Mouse (Mus musculus) small intestine, adult 2 months (tissue): Measurements from ENCODE around the gene Slc6a16. TPM values are rescaled to one million over a fixed set of nuclear protein-coding genes. Genes with fewer than 3 reads are reported as not detected.

Experiments
- H3K27ac ChIP-seq: fragments of 200-500 bp; 2 replicates; pipeline ENCODE4 v1.5.1; 2012; ENCODE audit warnings: low read depth, low read length, control low read depth, inconsistent platforms; ENCODE audit not compliant: insufficient read depth
- H3K27me3 ChIP-seq: fragments of 200-500 bp; 2 replicates; pipeline ENCODE4 v1.6.1; 2012; ENCODE audit warnings: mild to moderate bottlenecking, moderate library complexity, low read length, inconsistent platforms; ENCODE audit not compliant: control insufficient read depth, insufficient read depth
- H3K36me3 ChIP-seq: fragments of 200-500 bp; 2 replicates; pipeline ENCODE4 v1.6.1; 2012; ENCODE audit warnings: mild to moderate bottlenecking, low read length, control low read depth, inconsistent platforms; ENCODE audit not compliant: control insufficient read depth, insufficient read depth
- H3K4me1 ChIP-seq: fragments of 200-500 bp; 2 replicates; pipeline ENCODE4 v1.6.1; 2012; ENCODE audit warnings: low read length, inconsistent platforms, mixed read lengths; ENCODE audit not compliant: control insufficient read depth, insufficient read depth, insufficient read length
- H3K4me3 ChIP-seq: fragments of 200-500 bp; 2 replicates; pipeline ENCODE4 v1.5.1; 2012; ENCODE audit warnings: low read depth, mild to moderate bottlenecking, control low read depth, inconsistent platforms, low read length, moderate library complexity
- CTCF ChIP-seq: fragments of 200-500 bp; IDR thresholded peaks from 2 replicates; pipeline ENCODE4 v1.5.1; 2012; ENCODE audit warnings: low read depth, mild to moderate bottlenecking, control low read depth, inconsistent platforms, low read length, moderate library complexity, mixed read lengths; ENCODE audit not compliant: insufficient replicate concordance, insufficient read length; ENCODE audit errors: extremely low read depth
- POLR2A ChIP-seq: fragments of 200-500 bp; IDR thresholded peaks from 2 replicates; pipeline ENCODE4 v1.6.1; 2012; ENCODE audit warnings: low read depth, mild to moderate bottlenecking, control low read depth, inconsistent platforms, low read length, moderate library complexity
- WGBS: fragments of 180-500 bp; shearing (Covaris S2); methylation state at CpG from one replicate; pipeline ENCODE4 v1.1.7; 2018; 5-methylcytosine and 5-hydroxymethylcytosine counted together
- polyA plus RNA-seq: library from polyadenylated mRNA; depleted of rRNA; stranded (reverse); fragments of >200 nt; gene quantifications from 2 replicates; pipeline ENCODE4 v1.2.3, GENCODE M21; 2012; rRNA removed

Gene Slc6a16
- polyA plus RNA-seq: not detected in 2 replicates

DNA sequence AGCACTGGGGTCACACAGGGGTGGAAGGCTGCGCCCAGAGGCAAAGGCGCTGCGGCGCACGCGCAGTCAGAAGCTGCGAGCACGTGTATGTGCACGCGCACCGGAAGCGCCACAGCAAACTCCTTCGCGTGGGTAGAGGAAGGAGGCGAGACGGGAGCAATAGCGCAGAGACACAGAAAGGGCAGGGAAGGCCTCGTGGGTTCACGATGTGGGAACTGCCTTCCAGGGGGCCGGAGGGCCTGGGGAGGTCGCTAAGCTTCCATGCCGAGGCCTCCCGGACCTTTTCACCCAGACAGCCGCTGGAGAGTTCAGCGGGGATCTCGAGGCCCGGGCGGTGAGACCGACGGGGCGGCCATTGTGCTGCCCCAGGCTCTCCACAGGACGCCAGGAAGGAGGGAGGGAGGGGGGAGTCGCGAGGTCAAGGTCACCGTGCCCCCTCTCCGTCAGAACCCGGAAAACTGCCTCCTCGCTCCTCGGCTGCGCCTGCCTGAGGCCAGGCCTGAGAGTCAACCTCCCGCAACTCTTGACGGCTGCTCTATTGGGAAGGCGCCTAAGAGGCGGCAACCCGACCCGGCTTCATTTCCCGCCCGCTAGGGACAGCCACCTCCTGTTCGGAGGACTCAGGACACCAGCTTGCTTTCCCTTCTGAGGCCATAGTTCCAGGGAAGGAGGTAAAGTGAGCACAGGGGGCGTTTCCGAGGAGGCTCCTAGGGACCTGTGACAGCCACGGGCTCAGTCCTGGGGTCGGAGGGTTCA, at the start of gene Slc6a16:
Gene Slc6a16, plus strand, starts transcription at position 453 of the 756 bp plus-strand sequence.
- Histone ChIP-seq H3K27ac (no peak within 1 kb of the TSS), H3K4me1 (peaks cover 6% of the 10 kb centered on the region), H3K4me3 (peak within 1 kb of the TSS; percentile 23; the same call in 1 of the 2 replicates), H3K27me3 (peaks cover 5% of the 10 kb centered on the region; the same call in 1 of the 2 replicates), H3K36me3 (no peaks in the 10 kb centered on the region)
- TF ChIP-seq CTCF (no peak), POLR2A (no peak)
- 35% methylated on average over 53 of the region's 53 CpGs for WGBS

DNA sequence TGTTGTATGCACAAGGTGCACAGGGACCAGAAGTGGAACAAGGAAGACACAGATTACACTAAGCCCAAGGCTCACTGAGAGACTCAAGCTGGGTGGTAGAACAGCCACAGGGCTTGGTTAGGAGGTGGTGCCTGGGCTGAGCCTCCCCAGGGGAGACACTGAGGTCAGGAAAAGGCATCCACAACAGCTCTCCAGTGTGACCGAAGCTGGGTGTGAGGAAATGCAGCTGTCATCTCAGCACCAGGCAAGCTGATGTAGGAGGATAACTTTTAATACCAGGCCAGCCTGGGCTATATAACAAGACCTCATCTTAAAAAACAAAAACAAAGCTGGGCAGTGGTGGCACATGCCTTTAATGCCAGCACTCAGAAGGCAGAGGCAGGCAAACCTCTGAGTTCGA, 49.7 kb upstream of the Slc6a16 start:
- Histone ChIP-seq H3K4me3 (no peak overlapping the region), H3K27ac (no peak overlapping the region), H3K27me3 (0 out of 2 replicates have a peak, but pooled peaks cover 3% of the 10 kb centered on the region), H3K4me1 (no peaks in the 10 kb centered on the region), H3K36me3 (no peaks in the 10 kb centered on the region)
- 56% methylated on average over 2 of the region's 2 CpGs for WGBS
- TF ChIP-seq CTCF (no peak), POLR2A (no peak)

DNA sequence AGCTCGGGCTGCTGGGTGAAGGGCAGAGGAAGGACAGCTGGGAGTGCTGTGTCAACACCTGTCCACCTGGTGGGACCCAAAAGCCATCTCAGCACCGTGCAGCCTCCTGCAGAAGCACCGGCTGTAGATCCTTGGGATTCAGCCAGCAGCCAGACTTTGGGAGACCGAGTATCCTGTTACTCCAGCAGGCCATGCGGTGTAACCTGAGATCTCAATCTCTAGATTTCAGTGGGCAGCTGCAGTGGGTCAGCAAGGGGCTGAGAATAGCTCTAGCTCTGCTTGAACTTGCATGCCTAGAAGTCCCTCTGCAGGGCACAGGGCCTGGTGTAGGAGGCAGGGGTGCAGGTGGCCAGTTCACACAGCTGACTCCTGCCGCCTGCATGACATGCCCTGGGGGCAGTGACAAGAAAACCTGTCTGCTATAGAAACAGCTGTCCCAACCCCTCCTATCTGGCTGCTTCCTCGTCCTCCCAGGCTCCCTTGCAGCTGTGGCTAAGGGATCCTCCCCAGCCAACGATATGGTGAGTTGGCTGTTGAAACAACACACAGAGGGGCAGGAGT, 49.0 kb upstream of the Slc6a16 start:
- TF ChIP-seq POLR2A (no peak), CTCF (no peak)
- no peaks in the 10 kb centered on the region for H3K36me3 ChIP-seq
- H3K27me3 ChIP-seq: 0 out of 2 replicates have a peak, but pooled peaks cover 3% of the 10 kb centered on the region
- WGBS: 24% methylated on average over 8 of the region's 8 CpGs
- no peaks in the 10 kb centered on the region for H3K4me1 ChIP-seq
- H3K27ac ChIP-seq: no peak overlapping the region
- no peak overlapping the region for H3K4me3 ChIP-seq

DNA sequence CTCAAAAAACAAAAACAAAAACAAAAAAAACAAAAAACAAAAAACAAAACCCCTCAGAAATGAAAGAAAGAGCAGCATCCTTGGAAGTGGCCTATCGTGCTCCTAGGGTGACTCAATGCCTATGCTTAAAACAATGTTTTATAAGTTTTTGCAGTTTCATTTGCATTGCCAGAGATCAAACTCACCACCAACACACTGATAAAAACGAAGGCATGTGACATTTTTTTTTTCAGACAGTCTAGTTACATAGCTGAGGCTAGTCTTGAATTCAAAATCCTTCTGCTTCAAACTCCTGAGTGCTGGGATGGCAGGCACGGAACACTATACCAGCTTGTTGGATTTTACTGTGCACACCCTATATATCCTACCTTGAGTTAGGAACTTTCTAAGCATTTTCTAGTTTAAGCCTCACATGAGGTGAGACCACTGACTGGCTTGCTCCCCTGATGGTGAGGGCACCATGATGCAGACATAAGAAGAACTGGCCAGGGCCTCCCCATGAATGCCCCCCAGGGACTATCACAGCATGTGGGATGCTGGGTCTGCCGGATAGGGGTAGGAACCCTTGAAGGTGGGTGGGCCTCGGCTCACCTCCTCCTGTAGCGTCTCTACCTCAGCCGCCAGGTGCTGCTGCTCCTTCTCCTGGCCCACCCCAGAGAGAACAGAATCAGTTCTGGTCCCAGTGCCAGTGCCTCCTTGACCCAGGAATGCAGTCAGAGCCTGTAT, 48.1 kb upstream of the Slc6a16 start:
- Histone ChIP-seq H3K4me3 (no peak overlapping the region), H3K36me3 (no peaks in the 10 kb centered on the region), H3K27me3 (0 out of 2 replicates have a peak, but pooled peaks cover 3% of the 10 kb centered on the region), H3K27ac (no peak overlapping the region), H3K4me1 (no peaks in the 10 kb centered on the region)
- no peak for TF ChIP-seq CTCF
- no peak for TF ChIP-seq POLR2A
- WGBS: 84% methylated on average over 7 of the region's 7 CpGs

DNA sequence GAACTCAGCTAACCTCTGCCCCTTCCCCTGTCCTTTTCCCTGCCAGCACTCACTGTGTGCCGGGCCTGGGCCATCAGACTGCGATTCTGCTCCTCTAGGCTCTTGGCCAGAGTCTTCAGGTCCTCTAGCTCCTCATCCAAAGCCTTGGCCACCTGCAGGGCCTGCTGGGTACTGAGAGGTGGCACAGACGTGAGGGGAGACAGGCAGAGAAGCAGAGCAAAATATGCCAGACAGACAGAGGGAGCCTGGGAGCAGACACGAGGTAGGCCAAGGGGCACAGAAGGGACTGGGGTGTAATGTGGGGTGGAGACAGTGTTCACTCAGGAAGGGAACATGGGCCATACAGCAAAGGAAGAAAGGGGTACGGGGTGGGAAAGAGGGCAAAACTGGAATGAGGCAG, 47.5 kb upstream of the Slc6a16 start:
- Histone ChIP-seq H3K27ac (no peak overlapping the region), H3K4me1 (no peaks in the 10 kb centered on the region), H3K27me3 (0 out of 2 replicates have a peak, but pooled peaks cover 3% of the 10 kb centered on the region), H3K36me3 (no peaks in the 10 kb centered on the region), H3K4me3 (no peak overlapping the region)
- no peak for TF ChIP-seq POLR2A
- no peak for TF ChIP-seq CTCF
- WGBS: 61% methylated on average over 5 of the region's 5 CpGs

DNA sequence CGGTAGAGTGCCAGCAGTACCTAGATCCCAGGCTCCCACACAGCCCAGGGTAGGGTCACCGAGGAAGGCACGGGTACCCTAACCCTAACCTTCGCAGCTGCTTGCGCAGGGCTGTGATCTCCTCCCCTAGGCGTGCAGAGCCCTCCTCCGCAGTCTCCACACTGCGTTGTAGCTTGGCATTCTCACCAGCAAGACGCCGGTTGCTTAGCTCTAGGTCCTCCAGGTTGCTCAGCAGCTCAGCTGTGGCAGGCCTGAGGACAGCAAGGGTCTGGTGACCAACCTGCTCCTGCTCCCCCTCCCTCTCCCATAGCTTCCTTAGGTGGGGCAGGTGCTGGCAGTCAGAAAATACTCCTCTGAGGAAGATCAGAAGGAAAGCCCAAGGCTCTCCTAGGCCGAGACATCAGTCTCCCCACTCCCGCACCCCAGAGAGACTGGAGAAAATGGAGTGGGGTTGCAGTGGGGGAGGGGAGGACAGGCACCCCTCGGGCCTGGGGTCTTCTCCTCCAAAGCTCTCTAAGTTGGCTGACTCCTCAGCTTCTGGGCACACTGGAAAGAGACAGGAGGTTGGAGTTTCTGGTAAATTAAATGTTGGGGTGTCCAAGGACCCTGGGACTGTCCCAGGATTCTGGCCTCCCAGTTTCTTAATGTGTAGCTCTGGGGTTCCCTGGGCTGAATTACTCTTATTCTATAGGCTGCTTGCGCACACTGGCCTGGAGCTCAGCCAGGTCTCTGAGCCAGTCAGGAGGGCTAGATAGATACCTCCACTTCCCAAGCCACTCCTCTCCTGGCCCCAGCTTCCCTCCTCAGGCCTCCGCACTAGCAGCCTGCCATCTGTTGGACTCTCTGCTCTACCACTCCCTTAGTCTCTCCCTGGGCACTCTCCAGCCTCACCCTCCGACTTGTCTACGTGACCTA, 46.8 kb upstream of the Slc6a16 start:
- Histone ChIP-seq H3K36me3 (no peaks in the 10 kb centered on the region), H3K4me3 (no peak overlapping the region), H3K27me3 (0 out of 2 replicates have a peak, but pooled peaks cover 3% of the 10 kb centered on the region), H3K4me1 (no peaks in the 10 kb centered on the region), H3K27ac (no peak overlapping the region)
- 68% methylated on average over 17 of the region's 17 CpGs for WGBS
- TF ChIP-seq CTCF: no peak
- no peak for TF ChIP-seq POLR2A
